Mouse (Mus musculus): Measurements from ENCODE around the gene Papolb. TPM values are rescaled to one million over a fixed set of nuclear protein-coding genes. Genes with fewer than 3 reads are reported as not detected.

Gene Papolb
- total and polyA plus RNA-seq, 3 experiments = not detected

- dilution Hi-C loops (cut with MboI; ENCODE audit: extremely low pct_ligation_motif_present, extremely low pct_unique_long_range_greater_than_20kb, low sequenced_read_pairs) = no loop called here
- Histone ChIP-seq H3K27me3 (replicated peaks) (peaks cover 65% of the 10 kb centered on the region), H3K36me3 (replicated peaks in 1 of 2; ENCODE audit: control insufficient read depth in 1 of 2, insufficient read depth in 1 of 2, low read length in 1 of 2) (no peaks in the 10 kb centered on the region), H3K9me3 (replicated peaks; ENCODE audit: low read length) (no peaks in the 10 kb centered on the region), H3K79me2 (replicated peaks; ENCODE audit: control insufficient read depth, extremely low read depth, insufficient read depth, poor library complexity, severe bottlenecking) (no peaks in the 10 kb centered on the region), H3K4me3 (replicated peaks in 1 of 3; ENCODE audit: low read depth in 2 of 3, low read length in 2 of 3, poor library complexity in 1 of 3) (no peak overlapping the region), H3K4me1 (ENCODE audit: control insufficient read depth in 1 of 2, insufficient read depth in 2 of 2) (no peaks in the 10 kb centered on the region), H3K4me2 (ENCODE audit: insufficient read depth, low read depth, poor library complexity, severe bottlenecking) (no peak overlapping the region), H3K27ac (ENCODE audit: insufficient read depth, low read depth) (no peak overlapping the region), H3K9ac (ENCODE audit: insufficient read depth, low read depth) (no peak overlapping the region)
- in situ Hi-C loops (cut with MboI; ENCODE audit: low pct_ligation_motif_present, low pct_unique_long_range_greater_than_20kb, low sequenced_read_pairs) = loop anchor here (10.0 kb wide), 1 partner anchor 138 kb away; the partner anchor contains the start of gene Wipi2
- no peak for DNase-seq (ENCODE audit: extremely low read depth)
- TF ChIP-seq E2F4 (IDR thresholded peaks at IDR 0.05; ENCODE audit: insufficient replicate concordance, low read depth, low read length) = no peak
- TF ChIP-seq UBTF (IDR thresholded peaks at IDR 0.05; ENCODE audit: low read depth, low read length) = no peak
- TF ChIP-seq MYC (IDR thresholded peaks at IDR 0.05; ENCODE audit: low read depth, low read length) = no peak
- no peak for TF ChIP-seq JUN (IDR thresholded peaks at IDR 0.05; ENCODE audit: insufficient read depth, low read depth, low read length)
- no peak for TF ChIP-seq USF2 (conservative IDR thresholded peaks at IDR 0.05; ENCODE audit: low read depth, low read length)
- TF ChIP-seq KAT2A (IDR thresholded peaks at IDR 0.05; ENCODE audit: insufficient replicate concordance, low read length) = no peak
- no peak for TF ChIP-seq TBP (conservative IDR thresholded peaks at IDR 0.05; ENCODE audit: low read depth, low read length)
- no peak for TF ChIP-seq POLR2AphosphoS2 (IDR thresholded peaks at IDR 0.05; ENCODE audit: low read depth, low read length)
- TF ChIP-seq ZC3H11A (IDR thresholded peaks at IDR 0.05; ENCODE audit: low read depth, low read length) = no peak
- TF ChIP-seq USF1 (IDR thresholded peaks at IDR 0.05; ENCODE audit: low read depth, low read length) = no peak
- TF ChIP-seq CHD1 (IDR thresholded peaks at IDR 0.05; ENCODE audit: low read depth, low read length) = no peak
- no peak for TF ChIP-seq TCF12 (IDR thresholded peaks at IDR 0.05; ENCODE audit: low read depth, low read length)
- TF ChIP-seq ZKSCAN1 (IDR thresholded peaks at IDR 0.05; ENCODE audit: borderline replicate concordance, low read depth, low read length) = no peak
- TF ChIP-seq CTCF (conservative IDR thresholded peaks at IDR 0.05 in 1 of 2, IDR thresholded peaks at IDR 0.05 in 1 of 2; ENCODE audit: low read depth in 2 of 2, low read length in 2 of 2) = no peak
- no peak for TF ChIP-seq ZNF384 (IDR thresholded peaks at IDR 0.05; ENCODE audit: low read depth, low read length)
- no peak for TF ChIP-seq RCOR1 (conservative IDR thresholded peaks at IDR 0.05; ENCODE audit: low read depth, low read length)
These were observed 43.2 kb downstream of the Papolb start for GRCm38 (mm10) chr5:142486654-142487053.

- TF ChIP-seq NELFE (IDR thresholded peaks at IDR 0.05; ENCODE audit: low read depth, low read length) = no peak
- no peak for TF ChIP-seq USF2 (conservative IDR thresholded peaks at IDR 0.05; ENCODE audit: low read depth, low read length)
- no peak for TF ChIP-seq ETS1 (conservative IDR thresholded peaks at IDR 0.05; ENCODE audit: low read depth, low read length)
- no peak overlapping the region for H3K4me2 ChIP-seq (ENCODE audit: insufficient read depth, low read depth, poor library complexity, severe bottlenecking)
- dilution Hi-C loops (cut with MboI; ENCODE audit: extremely low pct_ligation_motif_present, extremely low pct_unique_long_range_greater_than_20kb, low sequenced_read_pairs) = no loop called here
These were observed 46.3 kb downstream of the Papolb start for GRCm38 (mm10) chr5:142483581-142483980.

More at GRCm38 (mm10) chr5:142483581-142483980, 46.3 kb downstream of the Papolb start:
- no peaks in the 10 kb centered on the region for H3K9me3 ChIP-seq (replicated peaks; ENCODE audit: low read length)
- no peak overlapping the region for H3K4me3 ChIP-seq (replicated peaks in 1 of 3; ENCODE audit: low read depth in 2 of 3, low read length in 2 of 3, poor library complexity in 1 of 3)
- no peaks in the 10 kb centered on the region for H3K4me1 ChIP-seq (ENCODE audit: control insufficient read depth in 1 of 2, insufficient read depth in 2 of 2)
- no peak overlapping the region for H3K9ac ChIP-seq (ENCODE audit: insufficient read depth, low read depth)
- no peak overlapping the region for H3K27ac ChIP-seq (ENCODE audit: insufficient read depth, low read depth)
- peaks cover 39% of the 10 kb centered on the region for H3K27me3 ChIP-seq (replicated peaks)
- DNase-seq (ENCODE audit: extremely low read depth) = no peak
- in situ Hi-C loops (cut with MboI; ENCODE audit: low pct_ligation_motif_present, low pct_unique_long_range_greater_than_20kb, low sequenced_read_pairs) = loop anchor here (10.0 kb wide), 1 partner anchor 141 kb away; the partner anchor contains the start of gene Wipi2
- peaks cover 0 to 6% of the 10 kb centered on the region in 2 experiments for H3K36me3 ChIP-seq (replicated peaks in 1 of 2; ENCODE audit: control insufficient read depth in 1 of 2, insufficient read depth in 1 of 2, low read length in 1 of 2)
- H3K79me2 ChIP-seq (replicated peaks; ENCODE audit: control insufficient read depth, extremely low read depth, insufficient read depth, poor library complexity, severe bottlenecking) = no peaks in the 10 kb centered on the region

All from CH12.LX (cell line).